Mouse (Mus musculus) right cerebral cortex, postnatal 14 days (tissue): ENCODE results near the gene Ugt1a8.
"Not testable (repeated sequence)": the region's sequence is repeated elsewhere in the genome, so short reads cannot be mapped to it uniquely, and the experiment has no call there.

ENCODE experiments used
- DNase-seq: peaks from one replicate; pipeline ENCODE4 v3.0.0; 2022

The Ugt1a8 gene

DNA sequence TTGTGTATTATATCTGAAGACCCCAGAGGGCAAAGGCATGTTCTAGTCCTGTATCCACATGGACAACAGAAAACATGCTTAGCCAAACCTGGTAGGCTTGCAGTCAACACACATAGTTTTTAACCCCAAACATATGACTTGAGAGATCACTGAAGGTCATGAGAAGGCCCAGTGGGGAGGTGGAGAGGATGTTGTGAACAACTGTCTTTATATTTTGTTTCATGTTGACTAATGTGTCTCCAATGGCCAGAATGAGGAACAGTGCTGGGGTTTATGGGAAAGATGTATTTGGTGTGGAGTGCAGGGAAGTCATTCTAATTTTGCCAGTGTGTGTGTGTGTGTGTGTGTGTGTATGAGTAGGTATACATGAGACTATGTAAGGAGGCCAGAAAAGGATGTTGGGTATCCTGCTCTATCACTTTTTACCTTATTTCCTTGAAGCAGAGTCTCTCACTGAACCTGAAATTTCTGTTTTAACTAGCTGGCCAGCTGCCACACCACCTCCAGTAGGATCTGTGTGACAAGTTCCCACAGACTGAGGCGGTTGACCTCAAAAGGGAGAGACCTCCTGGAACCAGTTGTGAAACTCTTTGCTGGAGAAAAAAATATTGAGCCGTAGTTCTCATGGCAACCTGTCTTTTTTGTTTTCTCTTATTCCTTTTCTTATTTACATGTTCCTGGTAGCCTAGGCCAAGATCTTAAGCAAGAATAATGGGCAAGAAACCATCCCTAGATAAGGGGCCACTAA lies 136.6 kb downstream of the Ugt1a8 start:
- DNase-seq = no peak

DNA sequence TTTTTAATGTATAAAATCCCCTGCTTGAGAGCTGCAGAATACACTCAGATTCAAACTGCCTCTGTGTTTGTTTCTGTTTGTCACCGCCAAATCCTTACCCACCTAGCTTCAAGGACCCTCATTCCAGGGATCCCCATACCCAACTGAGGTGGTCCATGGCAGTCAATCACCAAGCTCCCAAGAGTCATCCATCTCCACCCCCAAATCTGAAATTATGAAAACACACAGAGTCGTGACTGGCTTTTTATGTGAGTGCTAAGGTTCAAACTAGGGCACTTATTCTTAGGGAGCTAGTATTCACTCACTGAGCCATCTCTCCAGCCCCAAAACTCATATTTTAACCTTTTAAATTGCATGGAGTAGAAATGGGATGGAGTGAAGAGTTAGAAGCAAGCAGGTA lies 137.7 kb downstream of the Ugt1a8 start:
- DNase-seq = not testable (repeated sequence)

DNA sequence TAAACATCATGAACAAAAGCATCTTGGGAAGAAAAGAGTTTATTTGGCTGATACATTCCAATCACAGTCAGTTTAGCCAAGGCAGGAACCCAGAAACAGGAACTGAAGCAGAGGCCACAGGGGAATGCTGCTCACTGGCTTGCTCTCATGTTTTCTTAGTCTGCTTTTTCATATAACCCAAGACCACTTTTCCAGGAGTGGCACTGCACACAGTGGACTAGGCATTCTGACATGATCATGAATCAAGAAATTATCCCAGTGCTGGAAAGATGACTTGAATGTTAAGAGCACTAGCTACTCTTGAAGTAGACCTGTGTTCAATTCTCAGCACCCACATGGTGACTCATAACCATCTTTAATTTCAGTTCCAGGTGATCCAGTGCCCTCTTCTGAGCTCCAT lies 138.1 kb downstream of the Ugt1a8 start:
- DNase-seq = no peak

DNA sequence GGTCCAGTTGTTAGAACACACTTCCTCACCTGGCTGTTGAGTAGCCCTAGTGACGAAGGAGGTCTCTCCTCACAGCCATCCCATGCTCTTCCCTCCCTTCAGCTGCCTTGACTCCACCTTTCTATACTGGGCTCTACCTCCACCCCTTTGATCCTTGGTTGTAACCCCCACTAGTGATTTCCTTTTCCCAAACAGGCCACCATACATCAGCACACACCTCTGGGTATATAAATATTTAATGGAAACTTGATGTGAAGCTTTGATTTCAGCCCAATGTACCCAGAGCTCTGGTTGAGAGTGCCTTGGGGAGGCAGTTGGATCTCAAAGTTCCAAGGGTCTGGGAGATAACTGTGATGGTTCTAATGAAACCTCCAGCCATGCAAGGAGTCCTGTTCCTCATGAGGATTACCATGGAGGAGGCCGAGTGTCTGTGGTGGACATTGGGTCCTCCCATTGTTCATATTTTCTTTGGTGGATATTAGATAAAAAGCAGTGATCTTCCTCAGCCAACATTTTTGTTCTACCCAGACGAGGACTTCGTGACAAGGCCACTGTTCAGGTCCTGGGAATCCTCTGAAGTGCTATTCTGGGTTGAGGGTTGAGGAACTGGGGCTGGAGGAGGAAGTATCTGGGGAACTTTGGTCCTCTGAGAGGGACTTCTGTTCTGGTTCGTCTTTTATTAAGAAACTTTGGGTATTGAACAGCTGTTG lies 139.2 kb downstream of the Ugt1a8 start, which contains the start of gene Mroh2a:
Gene Mroh2a (plus strand): TSS at position 317 of the 710 bp plus-strand sequence.
- DNase-seq = no peak

DNA sequence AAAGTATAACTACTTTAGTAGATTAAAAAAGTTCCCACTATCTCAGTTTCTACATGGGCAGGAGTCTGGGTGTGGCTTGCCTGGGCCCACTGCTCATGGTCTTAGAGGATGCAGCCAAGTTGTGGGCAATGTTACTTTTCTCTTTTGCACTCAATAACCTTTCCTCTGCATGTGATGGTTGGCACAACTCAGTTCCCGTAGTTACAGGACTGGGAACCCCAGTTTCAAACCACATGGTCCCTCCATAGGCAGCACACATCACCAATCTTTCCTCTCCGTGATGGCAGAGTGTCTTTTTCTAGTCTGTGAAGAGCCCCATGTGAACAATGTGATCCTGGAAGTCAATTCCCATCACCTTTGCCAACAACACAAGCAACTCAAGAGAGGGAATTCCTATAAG lies 139.9 kb downstream of the Ugt1a8 start:
- no peak for DNase-seq

DNA sequence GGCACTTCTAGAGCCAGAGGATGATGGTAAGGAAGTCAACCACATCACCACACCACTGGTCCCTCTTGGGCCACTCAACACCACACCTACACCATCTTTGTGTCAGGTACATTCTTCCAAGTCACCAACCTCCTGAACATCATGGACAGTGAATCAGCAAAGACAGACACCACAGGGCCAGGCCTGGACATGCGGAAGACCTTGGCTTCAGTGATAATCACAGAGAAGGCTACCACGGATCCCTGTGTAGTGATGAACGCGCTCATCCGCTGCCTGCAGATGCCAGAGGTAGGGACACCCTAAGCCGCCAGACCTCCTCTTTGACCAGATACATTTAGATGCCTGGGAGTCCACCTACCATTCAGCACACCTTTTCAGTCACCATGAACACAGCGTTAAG lies 140.5 kb downstream of the Ugt1a8 start:
- no peak for DNase-seq

DNA sequence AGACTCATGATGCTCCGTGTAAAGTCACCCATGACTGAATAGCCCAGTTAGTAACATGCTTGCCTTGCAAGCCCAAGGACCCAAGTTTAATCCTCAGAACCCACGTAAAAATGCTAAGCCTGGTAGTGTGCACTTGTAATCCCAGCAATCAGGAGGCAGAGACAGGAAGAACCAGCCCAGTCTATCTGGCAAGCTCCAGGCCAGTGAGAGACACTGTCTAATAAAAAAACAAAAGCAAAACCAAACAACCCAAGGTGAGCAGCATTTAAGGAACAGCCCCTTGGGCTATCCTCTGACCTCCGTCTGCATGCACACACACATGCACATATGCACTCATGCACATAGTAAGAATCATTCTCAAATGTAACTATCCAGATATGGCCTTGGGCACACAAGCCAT lies 142.0 kb downstream of the Ugt1a8 start:
- no peak for DNase-seq

DNA sequence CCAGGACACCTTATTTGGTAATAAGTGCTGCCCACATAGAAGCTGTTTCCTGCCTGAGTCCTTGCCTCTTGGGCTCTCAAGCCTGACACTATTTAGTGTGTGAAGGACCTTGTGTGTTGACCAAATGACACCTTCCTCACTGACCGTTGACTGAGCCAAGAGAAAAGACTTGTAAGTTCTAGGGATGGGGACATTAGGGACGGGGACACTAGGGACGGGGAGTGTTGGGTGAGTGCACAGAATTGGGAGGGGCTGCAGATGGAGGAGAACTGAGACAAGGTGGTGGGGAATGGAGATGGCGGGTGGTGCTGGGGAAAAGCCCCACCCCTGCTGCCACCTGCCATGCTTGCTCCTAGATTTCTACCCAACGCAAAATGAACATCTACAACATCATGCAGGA lies 142.4 kb downstream of the Ugt1a8 start:
- no peak for DNase-seq

DNA sequence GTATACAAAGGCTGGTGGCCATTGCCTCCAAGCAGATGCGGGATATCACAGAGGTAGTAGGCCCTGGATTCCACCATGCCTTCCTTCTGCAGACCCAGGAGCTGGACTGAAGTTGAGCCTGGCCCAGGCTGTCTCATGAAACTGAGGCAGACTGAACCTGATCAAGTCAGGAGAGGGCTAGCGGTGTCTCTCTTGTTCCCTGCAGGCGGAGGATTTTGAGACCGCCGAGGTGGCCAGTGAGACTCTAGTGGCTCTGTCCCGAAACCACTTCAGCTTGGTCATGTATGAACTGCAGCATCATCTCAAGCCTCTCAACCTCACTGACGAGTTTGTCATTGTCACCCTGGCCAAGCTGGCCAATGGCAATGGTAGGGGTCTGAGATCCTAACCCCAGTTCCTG lies 142.8 kb downstream of the Ugt1a8 start:
- DNase-seq = no peak

DNA sequence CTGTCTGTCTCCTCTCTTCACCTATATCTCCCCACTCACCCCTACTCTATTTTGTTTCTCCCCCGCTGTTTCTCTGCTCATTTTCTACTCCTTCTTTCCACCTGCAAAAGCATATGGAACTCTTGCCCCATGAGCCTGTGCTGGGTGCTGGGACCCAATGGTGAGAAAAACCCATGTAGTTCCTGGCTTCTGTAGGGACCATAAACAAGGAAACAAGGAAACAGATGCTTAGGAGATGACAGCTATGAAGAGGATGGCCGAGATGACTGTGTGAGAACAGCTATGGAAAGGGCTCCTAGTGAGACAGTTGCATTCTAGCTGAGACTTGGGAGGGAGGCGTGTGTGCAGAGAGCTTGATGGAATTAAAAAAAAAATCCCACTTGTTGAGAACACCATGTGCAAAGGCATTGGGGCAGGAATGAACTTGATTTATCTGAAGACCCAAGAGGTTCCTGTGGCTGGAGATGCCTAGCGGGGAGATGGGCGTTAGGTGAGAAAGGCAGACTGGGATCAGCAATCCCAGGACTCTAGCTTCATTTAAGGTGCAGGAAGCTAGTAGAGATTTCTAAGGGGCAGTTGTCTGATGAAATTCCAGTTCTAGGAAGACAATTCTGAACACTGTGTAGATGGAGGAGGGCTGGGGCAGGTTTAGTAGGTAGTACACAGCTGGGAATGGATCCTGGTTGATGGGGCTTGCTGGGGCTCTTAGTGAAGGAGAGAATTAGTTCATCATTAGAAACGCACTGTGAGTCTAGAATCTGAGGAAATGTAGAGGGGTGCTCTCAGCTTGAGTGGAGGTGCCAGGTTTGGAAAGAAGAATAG lies 143.6 kb downstream of the Ugt1a8 start:
- no peak for DNase-seq

DNA sequence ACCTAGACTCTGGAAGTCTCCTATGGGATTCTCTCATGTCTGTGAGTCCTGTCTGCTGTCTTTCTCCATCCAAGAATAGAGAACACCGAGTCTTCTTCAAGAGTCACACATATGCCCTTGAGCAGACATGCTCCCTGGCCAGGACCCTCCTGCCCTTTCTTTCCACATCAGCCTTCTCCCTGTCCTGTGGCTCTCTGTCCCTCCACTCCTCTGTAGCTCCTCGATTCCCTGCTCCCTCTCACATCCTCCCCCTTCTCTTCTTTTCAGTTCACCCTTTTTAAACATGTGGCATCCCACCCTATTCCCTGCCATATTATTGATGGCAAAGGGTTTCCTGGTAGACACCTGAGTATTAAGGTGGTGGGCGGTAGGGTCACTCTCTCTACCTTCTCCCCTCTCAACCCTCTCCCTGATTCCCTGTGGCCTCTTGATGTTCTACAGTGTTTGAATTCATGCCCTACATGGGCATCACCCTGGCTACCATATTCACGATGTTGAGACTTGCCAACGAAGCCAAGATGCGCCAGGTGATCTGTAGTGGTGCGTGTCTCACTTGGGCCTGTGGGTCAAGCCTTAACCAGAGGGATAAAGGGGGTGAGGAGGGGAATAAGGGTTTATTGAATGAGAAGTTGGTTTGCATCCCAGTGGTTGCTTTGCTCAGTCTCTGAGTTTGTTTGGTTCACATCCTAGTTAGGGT lies 144.3 kb downstream of the Ugt1a8 start:
- no peak for DNase-seq

DNA sequence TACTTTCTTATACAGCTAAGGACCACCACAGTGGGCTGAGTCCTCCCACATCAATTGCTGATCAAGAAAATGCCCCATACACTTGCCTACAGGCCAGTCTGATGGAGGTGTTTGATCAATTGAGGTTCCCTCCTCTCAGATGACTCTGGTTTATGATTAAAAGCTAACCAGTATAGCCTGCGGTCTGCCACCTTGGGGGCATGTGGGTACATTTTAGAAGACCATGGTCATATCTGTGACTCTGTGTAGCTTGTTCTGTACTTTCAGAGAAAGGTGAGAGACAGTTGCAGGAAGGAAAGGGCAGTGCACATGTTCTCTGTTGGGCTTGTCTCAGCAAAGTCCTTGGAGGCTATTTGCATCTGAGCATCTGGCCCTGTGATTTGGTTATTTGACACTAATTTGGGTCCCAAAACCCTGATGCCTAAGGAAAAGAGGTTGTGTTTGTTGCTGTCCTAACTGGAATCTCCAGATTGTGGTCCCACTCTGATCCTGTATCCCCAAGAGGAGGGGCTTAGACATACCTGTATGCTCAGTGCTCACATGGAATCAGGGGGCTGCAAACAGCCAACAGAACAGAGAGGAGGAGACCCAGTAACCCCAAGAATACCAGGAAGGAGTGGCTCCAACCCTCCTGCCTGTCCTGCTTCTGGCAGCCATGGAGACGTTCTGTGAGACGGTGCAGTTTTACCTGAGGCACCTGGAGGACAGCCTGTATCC lies 145.2 kb downstream of the Ugt1a8 start:
- no peak for DNase-seq

DNA sequence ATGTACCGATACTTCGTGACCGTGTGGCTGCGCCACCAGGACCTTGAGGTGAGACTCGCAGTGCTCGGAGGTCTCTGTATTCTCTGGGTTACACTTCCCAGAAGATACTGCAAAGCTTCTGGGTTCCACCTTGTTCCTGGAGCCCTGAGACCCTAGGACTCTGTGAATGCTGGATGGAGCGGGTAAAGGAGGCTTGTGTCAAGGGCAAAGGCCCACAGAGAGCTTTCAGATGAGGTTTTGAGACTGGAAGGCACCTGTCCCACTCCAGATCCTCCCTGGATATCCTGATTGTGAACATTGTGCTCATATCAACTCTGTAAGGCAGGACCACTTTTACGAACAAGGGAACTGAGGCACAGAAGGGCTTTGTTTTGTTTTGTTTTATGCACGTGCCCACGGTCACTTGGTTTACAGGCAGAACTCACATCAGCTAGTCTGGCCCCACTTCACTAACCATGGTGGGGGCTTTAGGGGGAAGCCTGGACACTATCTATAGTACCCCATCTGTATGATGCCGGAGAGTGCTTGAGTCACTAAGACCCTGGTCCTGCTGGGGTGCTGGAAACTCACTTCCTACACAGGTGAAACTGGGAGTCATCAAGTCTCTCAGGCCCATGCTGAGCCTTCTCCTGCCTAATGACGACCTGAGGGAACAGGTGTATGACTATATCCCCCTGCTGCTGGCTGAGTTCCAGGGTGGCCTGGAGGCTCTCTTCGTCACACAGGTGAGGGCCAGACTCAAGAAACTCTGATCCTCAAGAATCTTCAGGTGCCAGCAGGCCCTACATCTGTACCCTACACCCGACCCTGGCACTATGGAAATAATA lies 146.0 kb downstream of the Ugt1a8 start:
- no peak for DNase-seq

DNA sequence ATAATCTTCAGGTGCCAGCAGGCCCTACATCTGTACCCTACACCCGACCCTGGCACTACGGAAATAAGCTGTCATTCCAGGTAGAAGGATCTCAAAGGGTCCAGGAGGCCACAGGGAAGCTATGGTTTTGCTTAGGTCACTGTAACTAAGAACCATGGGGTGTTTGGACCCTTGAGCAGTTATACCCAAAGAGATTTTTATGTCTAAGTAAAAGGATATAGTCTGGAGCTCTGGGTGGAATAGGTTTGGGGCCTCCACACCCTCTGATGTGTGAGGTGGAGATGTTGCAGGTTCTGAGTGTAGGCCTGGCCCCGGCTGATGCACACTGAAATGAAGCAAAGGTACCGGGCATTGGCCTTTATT lies 146.6 kb downstream of the Ugt1a8 start:
- no peak for DNase-seq

DNA sequence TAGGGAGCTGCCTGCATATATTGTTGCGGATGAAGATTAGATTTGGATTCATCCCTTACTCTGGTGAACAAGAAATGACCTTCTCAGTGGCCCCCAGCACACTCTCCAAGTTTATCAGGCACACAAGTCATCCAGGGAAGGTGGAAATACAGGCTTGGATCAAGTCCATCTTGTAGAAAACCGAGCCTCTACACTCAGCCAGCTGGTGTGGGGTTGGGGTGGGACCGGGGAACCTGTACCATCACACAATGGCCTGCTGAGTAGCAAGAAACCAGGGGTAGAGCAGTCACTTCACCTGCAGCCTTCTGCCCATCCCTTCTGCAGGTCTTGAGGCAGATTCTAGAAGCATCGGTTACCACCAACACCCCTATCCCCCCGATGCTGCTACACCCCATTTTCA lies 147.0 kb downstream of the Ugt1a8 start:
- DNase-seq = no peak

DNA sequence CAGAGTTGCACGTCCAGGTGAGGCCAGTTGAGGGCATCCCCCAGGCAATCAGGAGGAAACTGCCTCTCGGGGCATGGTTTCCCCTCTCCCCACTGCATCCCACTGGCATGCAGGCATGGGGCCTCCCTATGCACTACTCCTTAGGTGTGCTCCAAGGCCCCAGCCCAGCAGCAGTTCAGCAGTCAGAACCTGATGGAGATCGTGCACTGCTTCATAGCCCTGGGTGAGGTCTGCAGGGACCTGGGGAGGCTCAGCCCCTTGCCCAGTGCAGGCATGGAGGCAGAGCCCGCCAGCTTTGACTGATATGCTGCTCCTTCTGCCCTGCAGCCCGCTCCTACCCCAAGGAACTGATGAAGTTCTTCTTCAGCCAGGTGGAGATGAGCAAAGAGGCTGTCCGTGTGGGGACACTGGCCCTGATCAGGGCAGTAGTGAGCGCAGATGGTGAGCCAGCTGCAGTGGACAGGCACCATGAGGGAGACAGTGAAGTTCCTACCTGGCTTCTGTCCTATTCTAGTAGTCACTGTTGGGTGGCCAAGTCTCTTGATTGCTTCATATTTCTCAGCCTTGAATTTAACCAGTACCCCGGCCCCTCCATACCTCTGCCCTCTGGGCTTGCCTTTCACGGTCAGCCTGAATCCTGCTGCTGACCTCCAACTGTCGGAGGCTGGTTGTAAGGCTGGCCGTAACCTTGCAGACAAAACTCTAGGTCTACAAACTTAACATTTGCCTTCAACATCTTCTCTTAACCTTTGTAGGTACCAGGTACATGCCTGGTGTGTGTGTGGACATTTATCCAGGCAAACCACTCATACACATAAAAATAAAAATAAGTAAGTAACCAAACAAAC lies 147.7 kb downstream of the Ugt1a8 start:
- no peak for DNase-seq

DNA sequence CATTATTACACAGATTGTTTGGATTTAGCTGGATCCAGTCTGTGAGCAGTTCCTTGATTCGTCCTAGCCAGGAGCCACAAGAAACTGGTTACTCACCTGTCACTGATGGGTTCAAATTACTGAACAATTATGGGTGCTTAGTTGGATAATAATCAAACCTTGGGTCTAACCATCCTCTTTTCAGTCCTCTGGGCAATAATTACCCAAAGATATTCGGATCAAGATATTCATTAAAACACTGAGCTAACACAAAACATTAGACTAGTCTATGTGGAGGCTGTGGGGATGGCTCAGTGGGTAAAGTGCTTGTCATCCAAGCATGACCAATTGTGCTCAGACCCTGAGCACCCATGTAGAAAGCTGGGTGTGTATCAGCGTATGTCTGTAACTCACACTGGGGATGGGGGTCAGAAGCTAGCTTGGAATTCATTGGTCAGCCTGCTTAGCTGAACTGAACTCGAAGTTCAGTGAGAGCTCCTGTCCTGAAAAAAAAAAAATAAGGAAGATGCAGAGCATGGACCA lies 148.3 kb downstream of the Ugt1a8 start:
- DNase-seq = no peak

DNA sequence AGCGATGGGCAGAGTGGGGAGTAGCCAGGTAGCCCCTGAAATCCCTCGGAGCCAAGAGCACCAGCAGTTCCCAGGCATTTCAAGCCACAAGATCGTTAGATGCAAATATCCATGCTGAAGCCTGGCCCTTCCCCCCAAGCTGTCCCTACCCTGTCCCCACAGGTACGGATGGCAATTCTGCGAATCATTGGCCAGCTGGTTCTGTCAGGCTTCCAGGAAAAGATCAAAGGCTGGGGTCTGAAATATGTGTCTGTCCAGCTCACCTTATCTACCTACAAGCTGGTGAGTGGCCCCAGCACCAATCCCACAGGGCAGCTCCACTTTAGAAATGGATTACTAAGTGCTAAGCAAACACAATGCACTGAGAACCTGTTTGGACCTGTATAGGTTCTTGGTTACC lies 149.7 kb downstream of the Ugt1a8 start:
- no peak for DNase-seq

DNA sequence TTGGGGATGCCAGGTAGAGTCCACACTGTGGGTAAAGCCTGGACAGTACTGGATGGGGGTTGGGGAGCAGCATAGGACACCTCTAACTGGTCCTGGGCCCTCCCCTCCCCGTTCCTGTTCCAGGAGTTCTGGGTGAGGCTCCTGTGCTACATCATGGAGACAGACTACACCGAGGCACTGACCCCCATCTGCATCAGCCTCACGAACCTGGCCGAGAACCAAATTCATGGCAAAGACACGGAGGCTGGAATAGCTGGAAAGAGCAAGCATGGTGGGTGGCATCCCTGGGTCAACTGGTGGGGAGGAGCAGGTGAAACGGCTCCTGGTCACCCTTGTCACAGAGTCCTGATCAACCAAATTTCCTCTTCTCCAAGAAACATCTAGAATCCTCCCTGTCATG lies 151.2 kb downstream of the Ugt1a8 start:
- DNase-seq = no peak

DNA sequence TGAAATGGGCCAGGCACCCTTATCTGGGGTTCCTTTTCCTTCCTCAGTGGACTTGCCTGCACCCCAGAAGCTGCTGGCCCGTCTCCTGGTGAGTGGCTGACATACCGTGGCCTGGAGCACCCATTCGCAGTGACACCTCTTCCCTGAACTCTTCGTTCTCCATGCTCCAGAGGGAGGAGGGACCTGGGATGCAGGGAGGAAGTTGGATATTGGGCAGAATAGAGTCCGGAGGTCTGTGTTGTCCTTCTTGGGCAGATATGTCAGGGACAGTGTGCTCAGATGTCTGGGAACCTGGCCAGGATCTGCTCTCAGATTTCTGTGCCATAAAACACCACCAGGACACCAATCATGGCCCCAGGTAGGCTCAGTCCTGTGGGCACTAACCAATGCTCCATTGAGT lies 152.5 kb downstream of the Ugt1a8 start:
- DNase-seq = peak; percentile 5
